Mouse (Mus musculus) hindbrain, embryonic 11.5 days (tissue): ENCODE measurements around the gene Btnl2. TPM values are rescaled to one million over a fixed set of nuclear protein-coding genes. Genes with fewer than 3 reads are reported as not detected.
"Not testable (repeated sequence)": the region's sequence is repeated elsewhere in the genome, so short reads cannot be mapped to it uniquely, and the experiment has no call there.

Source experiments
- ATAC-seq: fragments of 200-750 bp; cut with Nextera tagmentation; 2 replicates; pipeline ENCODE4 v1.8.0; 2017; ENCODE audit warnings: mild to moderate bottlenecking, moderate TSS enrichment, moderate library complexity; ENCODE audit not compliant: low FRiP score
- DNase-seq: peaks from one replicate; pipeline ENCODE4 v3.0.0-alpha.2; 2015; ENCODE audit warnings: low spot score
- H3K27ac ChIP-seq: fragments of 300-500 bp; sonication (generic); 2 replicates; pipeline ENCODE4 v1.5.1; 2014; ENCODE audit warnings: mild to moderate bottlenecking, low read depth, low read length
- H3K27me3 ChIP-seq: fragments of 300-500 bp; sonication (generic); 2 replicates; pipeline ENCODE4 v1.6.1; 2014; ENCODE audit warnings: mild to moderate bottlenecking, low read length, moderate library complexity, mixed read lengths; ENCODE audit not compliant: control insufficient read depth, insufficient read depth
- H3K36me3 ChIP-seq: fragments of 300-500 bp; sonication (generic); 2 replicates; pipeline ENCODE4 v1.6.1; 2014; ENCODE audit warnings: mild to moderate bottlenecking, low read length, moderate library complexity, mixed read lengths; ENCODE audit not compliant: control insufficient read depth, insufficient read depth
- H3K4me1 ChIP-seq: fragments of 300-500 bp; sonication (generic); replicated peaks from 2 replicates; pipeline ENCODE4 v1.6.1; 2014; ENCODE audit warnings: low read length, mixed read lengths; ENCODE audit not compliant: control insufficient read depth, insufficient read depth
- H3K4me2 ChIP-seq: fragments of 300-500 bp; sonication (generic); replicated peaks from 2 replicates; pipeline ENCODE4 v1.6.1; 2014; ENCODE audit warnings: mild to moderate bottlenecking, low read depth, low read length
- H3K4me3 ChIP-seq: fragments of 300-500 bp; sonication (generic); 2 replicates; pipeline ENCODE4 v1.5.1; 2014; ENCODE audit warnings: low read depth, low read length
- H3K9ac ChIP-seq: fragments of 300-500 bp; sonication (generic); 2 replicates; pipeline ENCODE4 v1.6.1; 2014; ENCODE audit warnings: low read depth, low read length
- H3K9me3 ChIP-seq: fragments of 300-500 bp; sonication (generic); 2 replicates; pipeline ENCODE4 v1.6.1; 2016; ENCODE audit warnings: low read length; ENCODE audit not compliant: control insufficient read depth
- WGBS: fragments of 180-500 bp; shearing (Covaris S2); extraction: QIAGEN DNeasy Blood & Tissue Kit; methylation state at CpG from one replicate; pipeline ENCODE4 v1.1.7; 2014; 5-methylcytosine and 5-hydroxymethylcytosine counted together
- polyA plus RNA-seq: library from polyadenylated mRNA; unstranded; fragments of >200 nt; fragmentation: Nextera tagmentation; extraction: Ambion mirVana; gene quantifications from 2 replicates; pipeline ENCODE4 v1.2.1, GENCODE M21; 2014

Gene Btnl2
- polyA plus RNA-seq, result 0.13 TPM in 1 of 2 replicates, not detected in the other

DNA sequence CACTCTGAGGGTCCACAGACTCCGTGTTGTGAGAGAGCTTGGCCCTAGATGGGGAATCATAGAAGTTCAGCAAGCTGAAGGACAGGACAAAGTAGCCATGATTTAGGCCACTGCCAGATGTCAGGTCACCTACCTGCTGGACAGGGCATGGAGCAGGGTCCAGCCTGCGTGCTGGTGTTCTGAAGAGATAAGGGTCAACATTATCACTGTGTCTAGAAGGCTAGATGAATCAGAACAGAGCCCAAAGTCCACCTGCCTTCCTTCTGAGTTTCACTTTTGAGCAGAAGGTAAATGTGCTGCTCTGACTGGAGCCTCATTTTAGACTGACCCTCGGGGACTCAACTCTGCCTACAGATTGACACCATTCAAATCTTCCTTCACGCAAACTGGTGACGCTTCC is at the start of gene Btnl2:
Gene Btnl2, plus strand, starts transcription at position 284 of the 400 bp plus-strand sequence.
- ATAC-seq, result no peak
- 88% methylated on average over 5 of the region's 5 CpGs for WGBS

DNA sequence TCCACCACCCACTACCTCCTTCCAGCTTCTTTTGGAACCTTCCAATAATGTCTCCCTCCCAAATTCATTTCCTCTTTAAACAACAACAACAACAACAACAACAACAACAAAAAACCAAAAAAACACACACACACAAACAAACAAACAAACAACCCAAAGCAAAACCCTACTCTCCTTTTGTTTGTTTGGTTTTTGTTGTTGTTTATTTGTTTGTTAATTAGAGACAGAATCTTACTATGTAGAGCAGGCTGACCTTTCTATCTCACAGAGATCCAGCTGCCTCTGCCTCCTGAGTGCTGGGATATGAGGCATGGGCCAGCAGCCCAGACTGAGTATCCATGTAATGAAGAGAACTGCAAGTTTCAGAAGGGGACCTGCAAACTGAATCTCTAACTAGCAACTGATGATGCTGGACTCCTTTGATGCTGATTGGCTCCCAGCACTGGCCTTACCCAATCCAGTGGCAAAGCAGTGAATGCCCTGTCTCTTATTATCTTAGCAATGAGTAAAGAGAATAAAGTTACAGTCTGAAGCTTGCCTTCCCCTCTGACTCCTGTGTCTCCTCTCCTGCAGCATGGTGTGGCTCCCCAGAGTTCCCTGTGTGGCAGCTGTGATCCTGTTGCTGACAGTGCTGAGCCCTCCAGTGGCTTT is 49.1 kb upstream of the Btnl2 start, which contains the start of gene H2-Eb1:
Gene H2-Eb1, plus strand, starts transcription at position 488 of the 651 bp plus-strand sequence.
- no peaks in the 10 kb centered on the region for H3K27me3 ChIP-seq
- no peak within 1 kb of the TSS for H3K9ac ChIP-seq
- peak; percentile 85 for DNase-seq
- H3K27ac ChIP-seq, result no peak within 1 kb of the TSS
- H3K9me3 ChIP-seq, result no peaks in the 10 kb centered on the region
- H3K4me1 ChIP-seq, result 0 out of 2 replicates have a peak, but pooled peaks cover 2% of the 10 kb centered on the region
- no peaks in the 10 kb centered on the region for H3K36me3 ChIP-seq
- peak; percentile 54; the same call in 1 of the 2 replicates for ATAC-seq
- H3K4me3 ChIP-seq, result no peak within 1 kb of the TSS
- H3K4me2 ChIP-seq, result no peak within 1 kb of the TSS

More for the DNA sequence above, at the start of gene Btnl2:
- no peak within 1 kb of the TSS for H3K9ac ChIP-seq
- no peaks in the 10 kb centered on the region for H3K36me3 ChIP-seq
- H3K9me3 ChIP-seq, result no peaks in the 10 kb centered on the region
- no peak within 1 kb of the TSS for H3K27ac ChIP-seq
- H3K4me2 ChIP-seq, result no peak within 1 kb of the TSS
- H3K27me3 ChIP-seq, result no peaks in the 10 kb centered on the region
- H3K4me3 ChIP-seq, result no peak within 1 kb of the TSS
- no peak for DNase-seq
- no peaks in the 10 kb centered on the region for H3K4me1 ChIP-seq

DNA sequence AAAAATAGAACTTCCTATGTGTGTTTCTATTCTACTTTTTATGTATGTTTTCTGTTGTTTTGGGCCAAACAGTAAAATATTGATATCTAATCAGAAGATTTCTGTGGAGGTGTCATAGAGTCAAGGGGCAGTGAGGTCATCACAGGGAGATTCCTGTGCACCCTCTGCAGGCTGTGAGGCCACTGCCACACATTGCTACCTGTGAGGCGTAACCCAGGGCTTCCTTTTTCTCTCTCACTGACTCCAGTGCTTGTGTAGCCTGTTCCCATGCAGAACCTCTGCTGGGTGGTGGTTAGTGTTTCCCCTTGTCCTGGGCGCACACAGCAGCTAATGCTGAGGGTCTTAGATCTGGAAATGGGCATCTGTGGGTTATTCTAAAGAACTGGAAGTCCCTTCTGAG is 48.2 kb upstream of the Btnl2 start:
- H3K9me3 ChIP-seq, result no peaks in the 10 kb centered on the region
- no peak overlapping the region for H3K27ac ChIP-seq
- H3K9ac ChIP-seq, result no peak overlapping the region
- H3K4me1 ChIP-seq, result 0 out of 2 replicates have a peak, but pooled peaks cover 2% of the 10 kb centered on the region
- no peaks in the 10 kb centered on the region for H3K27me3 ChIP-seq
- WGBS, result 82% methylated on average over 2 of the region's 2 CpGs
- H3K4me3 ChIP-seq, result no peak overlapping the region
- H3K4me2 ChIP-seq, result no peak overlapping the region
- DNase-seq, result no peak
- no peak for ATAC-seq
- H3K36me3 ChIP-seq, result no peaks in the 10 kb centered on the region

DNA sequence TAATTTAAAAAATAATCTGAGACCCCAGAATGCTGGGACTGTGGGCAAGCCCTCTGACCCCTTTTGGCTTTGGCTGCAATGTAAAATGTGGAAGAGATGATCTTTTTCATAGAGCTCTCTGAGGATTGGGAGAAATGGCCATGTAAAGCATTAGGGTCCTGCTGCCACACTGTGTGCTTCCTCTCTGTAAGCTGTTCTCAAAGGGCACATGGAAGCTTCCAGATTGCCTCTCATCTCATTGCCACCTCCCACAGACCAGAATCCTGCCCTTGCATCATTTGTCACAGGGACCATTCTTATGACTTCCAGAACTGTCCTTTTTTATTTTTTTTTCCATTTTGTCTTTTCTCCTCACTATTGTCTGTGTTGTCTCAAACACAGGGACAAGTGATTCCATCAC is 47.4 kb upstream of the Btnl2 start:
- Histone ChIP-seq H3K4me1 (0 out of 2 replicates have a peak, but pooled peaks cover 2% of the 10 kb centered on the region), H3K9ac (no peak overlapping the region), H3K4me2 (no peak overlapping the region), H3K36me3 (no peaks in the 10 kb centered on the region), H3K27me3 (no peaks in the 10 kb centered on the region), H3K27ac (no peak overlapping the region), H3K9me3 (no peaks in the 10 kb centered on the region), H3K4me3 (no peak overlapping the region)
- ATAC-seq (no peak), DNase-seq (no peak)

DNA sequence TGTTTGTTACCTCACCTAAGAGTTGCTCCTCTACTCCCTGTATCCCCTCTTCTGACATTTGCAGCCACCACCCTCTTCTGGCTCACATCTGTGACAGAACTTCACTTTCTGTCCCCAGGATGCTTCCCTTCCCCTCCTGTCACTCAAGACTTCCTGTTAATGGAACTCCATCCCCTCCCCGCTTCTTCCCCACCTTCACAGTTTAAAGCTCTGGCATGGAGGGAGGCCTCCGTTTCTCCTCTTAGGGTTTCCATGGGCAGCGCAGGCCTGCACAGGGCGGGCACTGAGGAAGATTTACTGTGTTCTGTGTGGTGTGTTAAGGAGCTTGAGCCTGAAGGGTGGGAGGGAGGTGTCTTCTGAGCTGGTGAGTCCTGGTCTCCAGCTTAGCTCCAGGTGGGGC is 46.5 kb upstream of the Btnl2 start:
- H3K9me3 ChIP-seq, result no peaks in the 10 kb centered on the region
- no peak overlapping the region for H3K9ac ChIP-seq
- no peaks in the 10 kb centered on the region for H3K27me3 ChIP-seq
- no peak for ATAC-seq
- no peak overlapping the region for H3K27ac ChIP-seq
- H3K4me2 ChIP-seq, result no peak overlapping the region
- no peaks in the 10 kb centered on the region for H3K36me3 ChIP-seq
- 0 out of 2 replicates have a peak, but pooled peaks cover 2% of the 10 kb centered on the region for H3K4me1 ChIP-seq
- 81% methylated on average over 4 of the region's 4 CpGs for WGBS
- no peak for DNase-seq
- H3K4me3 ChIP-seq, result no peak overlapping the region

DNA sequence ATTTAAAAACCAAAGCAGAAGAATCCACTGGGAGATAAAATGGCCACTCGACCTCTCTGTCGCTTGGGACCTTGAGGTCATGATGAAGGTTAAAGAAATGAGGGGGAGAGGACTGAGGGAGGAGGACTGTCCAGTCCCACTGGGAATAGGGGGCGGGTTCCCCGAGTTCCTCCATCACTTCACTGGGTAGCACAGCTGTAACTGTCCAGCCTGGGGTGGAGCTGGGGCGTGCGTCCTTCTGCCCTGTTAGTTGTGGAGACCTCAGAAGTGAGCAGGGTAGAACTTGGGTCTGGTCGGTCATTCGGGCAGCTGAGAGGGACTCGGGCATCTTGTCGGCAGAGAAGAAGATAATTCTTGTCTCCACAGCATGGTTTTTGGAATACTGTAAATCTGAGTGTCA is 45.4 kb upstream of the Btnl2 start:
- 32% methylated on average over 10 of the region's 10 CpGs for WGBS
- Histone ChIP-seq H3K9me3 (no peaks in the 10 kb centered on the region), H3K27ac (no peak overlapping the region), H3K9ac (peak overlapping the region; percentile 52), H3K4me3 (peak overlapping the region; percentile 51), H3K4me1 (0 out of 2 replicates have a peak, but pooled peaks cover 2% of the 10 kb centered on the region), H3K4me2 (peak overlapping the region; percentile 79), H3K36me3 (no peaks in the 10 kb centered on the region), H3K27me3 (no peaks in the 10 kb centered on the region)
- DNase-seq (no peak), ATAC-seq (no peak)

DNA sequence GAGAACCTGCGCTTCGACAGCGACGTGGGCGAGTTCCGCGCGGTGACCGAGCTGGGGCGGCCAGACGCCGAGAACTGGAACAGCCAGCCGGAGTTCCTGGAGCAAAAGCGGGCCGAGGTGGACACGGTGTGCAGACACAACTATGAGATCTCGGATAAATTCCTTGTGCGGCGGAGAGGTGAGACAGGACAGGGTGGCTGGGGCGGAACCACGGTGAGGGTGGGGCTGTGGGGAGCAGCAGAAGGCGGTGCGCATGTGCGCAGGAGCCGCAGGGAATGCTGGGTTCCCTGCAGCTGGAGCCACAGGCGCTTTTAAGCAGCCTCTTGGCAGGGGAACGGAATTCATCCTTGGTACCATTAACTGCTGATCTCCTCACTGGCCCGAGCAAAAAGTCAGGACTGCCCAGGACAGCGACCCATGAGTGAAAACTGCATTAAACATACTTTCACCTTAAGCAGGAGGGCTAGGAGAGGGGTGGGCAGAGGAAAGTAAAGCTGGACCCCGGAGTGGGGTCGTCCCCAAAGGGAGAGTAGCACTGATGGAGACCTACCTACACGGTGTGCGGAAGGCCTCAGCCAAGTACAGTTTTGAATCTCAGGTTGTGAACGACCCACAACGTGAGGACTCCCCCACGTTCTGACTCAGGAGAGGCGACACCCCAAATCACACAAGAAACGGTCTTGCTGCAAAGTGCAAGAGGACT is 44.8 kb upstream of the Btnl2 start:
- DNase-seq (peak; percentile 74), ATAC-seq (peak; percentile 87)
- WGBS, result 23% methylated on average over 38 of the region's 38 CpGs
- H3K36me3 ChIP-seq, result no peaks in the 10 kb centered on the region
- H3K4me1 ChIP-seq, result 0 out of 2 replicates have a peak, but pooled peaks cover 2% of the 10 kb centered on the region
- H3K9me3 ChIP-seq, result no peaks in the 10 kb centered on the region
- H3K27ac ChIP-seq, result no peak overlapping the region
- peak overlapping the region; percentile 79 for H3K4me2 ChIP-seq
- H3K9ac ChIP-seq, result peak overlapping the region; percentile 52
- H3K4me3 ChIP-seq, result peak overlapping the region; percentile 51
- no peaks in the 10 kb centered on the region for H3K27me3 ChIP-seq

DNA sequence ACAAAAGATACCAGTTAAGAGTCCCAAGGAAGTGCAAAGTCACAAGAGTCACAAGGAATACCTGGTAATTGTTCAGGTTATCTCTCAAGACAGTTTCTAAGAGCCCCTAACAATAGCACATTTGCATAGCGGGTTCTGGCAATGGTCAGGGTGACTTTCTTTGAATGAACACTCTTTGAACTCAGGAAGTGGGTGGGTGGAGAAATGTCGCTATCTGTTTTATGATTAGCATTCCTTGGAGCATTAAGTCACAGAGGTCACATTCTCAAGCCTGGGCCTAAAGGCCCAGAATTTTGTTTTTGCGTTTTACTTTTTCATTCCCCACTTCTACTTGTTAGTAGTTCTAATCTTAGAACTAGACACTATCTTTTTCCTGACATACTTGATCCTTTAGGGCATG is 44.1 kb upstream of the Btnl2 start:
- 88% methylated on average over 3 of the region's 3 CpGs for WGBS
- H3K4me2 ChIP-seq, H3K9me3 ChIP-seq, H3K27ac ChIP-seq, H3K4me1 ChIP-seq, ATAC-seq, DNase-seq, H3K27me3 ChIP-seq, H3K36me3 ChIP-seq, H3K9ac ChIP-seq, H3K4me3 ChIP-seq: not testable (repeated sequence)
